Mouse (Mus musculus) intestine, embryonic 14.5 days (tissue): ENCODE data around the gene Otogl. TPM values are rescaled to one million over a fixed set of nuclear protein-coding genes. Genes with fewer than 3 reads are reported as not detected.

Source experiments
- ATAC-seq: fragments of 200-750 bp; cut with Nextera tagmentation; replicated peaks from 2 replicates; pipeline ENCODE4 v1.8.0; 2017; ENCODE audit warnings: low read depth, moderate number of reproducible peaks, moderate TSS enrichment, moderate library complexity; ENCODE audit not compliant: low FRiP score, low TSS enrichment
- DNase-seq: peaks from one replicate; pipeline ENCODE4 v3.0.0-alpha.2; 2018; ENCODE audit warnings: low spot score
- H3K27ac ChIP-seq: fragments of 300-500 bp; sonication (generic); 2 replicates; pipeline ENCODE4 v1.5.1; 2014; ENCODE audit warnings: low read depth, mild to moderate bottlenecking, control low read depth
- H3K27me3 ChIP-seq: fragments of 300-500 bp; sonication (generic); replicated peaks from 2 replicates; pipeline ENCODE4 v1.6.1; 2014; ENCODE audit warnings: low read length, control low read depth; ENCODE audit not compliant: control insufficient read depth, insufficient read depth
- H3K36me3 ChIP-seq: fragments of 300-500 bp; sonication (generic); 2 replicates; pipeline ENCODE4 v1.6.1; 2014; ENCODE audit warnings: low read length, control low read depth; ENCODE audit not compliant: control insufficient read depth, insufficient read depth
- H3K4me1 ChIP-seq: fragments of 300-500 bp; sonication (generic); replicated peaks from 2 replicates; pipeline ENCODE4 v1.6.1; 2014; ENCODE audit warnings: low read length, control low read depth, mixed read lengths; ENCODE audit not compliant: control insufficient read depth, insufficient read depth
- H3K4me2 ChIP-seq: fragments of 300-500 bp; sonication (generic); 2 replicates; pipeline ENCODE4 v1.6.1; 2014; ENCODE audit warnings: low read length
- H3K4me3 ChIP-seq: fragments of 300-500 bp; sonication (generic); 2 replicates; pipeline ENCODE4 v1.5.1; 2014; ENCODE audit warnings: low read depth, low read length, control low read depth, mixed read lengths
- H3K9ac ChIP-seq: fragments of 300-500 bp; sonication (generic); 2 replicates; pipeline ENCODE4 v1.6.1; 2014; ENCODE audit warnings: mild to moderate bottlenecking, low read length
- H3K9me3 ChIP-seq: fragments of 300-500 bp; sonication (generic); 2 replicates; pipeline ENCODE4 v1.6.1; 2016; ENCODE audit warnings: low read length, control low read depth; ENCODE audit not compliant: control insufficient read depth
- WGBS: fragments of 180-500 bp; shearing (Covaris S2); extraction: QIAGEN DNeasy Blood & Tissue Kit; methylation state at CpG from one replicate; pipeline ENCODE4 v1.1.7; 2014; 5-methylcytosine and 5-hydroxymethylcytosine counted together
- polyA plus RNA-seq: library from polyadenylated mRNA; unstranded; fragments of >200 nt; fragmentation: Nextera tagmentation; extraction: Ambion mirVana; gene quantifications from 2 replicates; pipeline ENCODE4 v1.2.1, GENCODE M21; 2014

Otogl gene
- polyA plus RNA-seq, 1 experiment from 2014 or later = 0.31 TPM

DNA sequence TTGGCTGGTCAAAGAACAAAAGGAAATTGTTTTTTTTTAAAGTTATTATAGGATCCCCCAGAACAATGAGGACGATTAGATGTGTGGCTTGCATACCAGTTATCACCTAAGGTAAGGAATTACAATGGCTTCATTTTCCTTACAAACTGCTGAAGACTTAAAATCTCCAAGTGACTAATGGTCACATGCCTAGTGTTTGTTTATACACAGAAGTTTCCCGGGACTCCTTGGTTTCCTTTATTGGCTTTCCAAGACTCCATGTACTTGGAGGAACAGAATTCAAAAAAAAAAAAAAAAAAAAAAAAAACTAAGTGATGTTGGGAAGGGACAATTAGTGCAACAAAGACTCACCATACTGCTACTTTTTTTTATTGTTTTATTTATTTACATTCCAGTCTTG is 11.9 kb upstream of the Otogl start:
- H3K4me3 ChIP-seq = no peak overlapping the region
- H3K4me2 ChIP-seq = no peak overlapping the region
- no peak overlapping the region for H3K27ac ChIP-seq
- ATAC-seq = no peak
- H3K9ac ChIP-seq = no peak overlapping the region
- 44% methylated on average over 2 of the region's 2 CpGs for WGBS
- no peaks in the 10 kb centered on the region for H3K9me3 ChIP-seq
- DNase-seq = no peak
- H3K27me3 ChIP-seq = no peaks in the 10 kb centered on the region
- H3K36me3 ChIP-seq = no peaks in the 10 kb centered on the region
- no peaks in the 10 kb centered on the region; the same call in 1 of the 2 replicates for H3K4me1 ChIP-seq

DNA sequence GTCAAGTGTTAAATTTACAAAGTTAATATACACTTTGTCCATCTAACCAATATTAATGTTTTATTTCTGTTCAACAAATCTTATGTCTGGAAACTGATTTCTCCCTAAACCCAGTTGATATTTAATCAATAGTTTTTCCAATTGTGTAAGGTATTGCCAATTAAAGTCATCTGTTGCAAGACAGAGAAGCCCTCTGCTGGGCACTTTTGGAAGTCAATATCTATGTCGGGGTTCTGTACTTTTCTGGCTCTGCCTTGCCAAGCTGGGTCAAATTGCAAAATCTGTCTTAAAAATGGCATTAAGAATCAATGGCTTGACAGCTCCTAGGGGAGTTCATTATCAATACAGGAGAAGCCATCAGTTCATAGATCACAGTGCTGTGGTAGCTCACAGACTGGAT is 10.8 kb upstream of the Otogl start:
- DNase-seq (no peak), ATAC-seq (no peak)
- H3K27me3 ChIP-seq = no peaks in the 10 kb centered on the region
- H3K9ac ChIP-seq = no peak overlapping the region
- no peak overlapping the region for H3K27ac ChIP-seq
- no peak overlapping the region for H3K4me2 ChIP-seq
- no peak overlapping the region for H3K4me3 ChIP-seq
- WGBS = 19% methylated on average over 1 of the region's 1 CpGs
- no peaks in the 10 kb centered on the region; the same call in 1 of the 2 replicates for H3K4me1 ChIP-seq
- H3K9me3 ChIP-seq = peaks cover 4% of the 10 kb centered on the region; the same call in 1 of the 2 replicates
- no peaks in the 10 kb centered on the region for H3K36me3 ChIP-seq

DNA sequence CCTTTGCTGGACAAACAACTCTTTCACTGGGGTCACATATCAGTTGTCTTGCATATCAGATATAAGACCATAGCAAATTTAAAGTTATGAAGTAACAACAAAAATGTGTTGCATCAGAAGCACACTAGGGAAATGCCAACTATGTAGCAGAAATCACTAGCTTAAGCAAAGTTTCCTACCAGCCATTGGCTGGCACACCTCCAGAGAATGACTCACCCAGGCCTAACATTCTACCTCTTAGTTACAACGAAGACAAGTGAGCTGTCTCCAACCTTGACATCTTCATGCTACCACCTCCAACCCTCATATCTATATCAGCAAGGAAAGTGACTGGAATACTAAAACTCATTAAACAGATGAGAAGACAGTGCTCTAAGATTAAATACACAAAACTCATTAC is 9.6 kb upstream of the Otogl start:
- no peaks in the 10 kb centered on the region for H3K27me3 ChIP-seq
- no peak overlapping the region for H3K4me2 ChIP-seq
- H3K36me3 ChIP-seq = no peaks in the 10 kb centered on the region
- 21% methylated on average over 1 of the region's 1 CpGs for WGBS
- ATAC-seq (no peak), DNase-seq (no peak)
- no peak overlapping the region for H3K27ac ChIP-seq
- H3K4me1 ChIP-seq = no peaks in the 10 kb centered on the region; the same call in 1 of the 2 replicates
- H3K9ac ChIP-seq = no peak overlapping the region
- H3K4me3 ChIP-seq = no peak overlapping the region
- H3K9me3 ChIP-seq = peaks cover 4% of the 10 kb centered on the region; the same call in 1 of the 2 replicates

DNA sequence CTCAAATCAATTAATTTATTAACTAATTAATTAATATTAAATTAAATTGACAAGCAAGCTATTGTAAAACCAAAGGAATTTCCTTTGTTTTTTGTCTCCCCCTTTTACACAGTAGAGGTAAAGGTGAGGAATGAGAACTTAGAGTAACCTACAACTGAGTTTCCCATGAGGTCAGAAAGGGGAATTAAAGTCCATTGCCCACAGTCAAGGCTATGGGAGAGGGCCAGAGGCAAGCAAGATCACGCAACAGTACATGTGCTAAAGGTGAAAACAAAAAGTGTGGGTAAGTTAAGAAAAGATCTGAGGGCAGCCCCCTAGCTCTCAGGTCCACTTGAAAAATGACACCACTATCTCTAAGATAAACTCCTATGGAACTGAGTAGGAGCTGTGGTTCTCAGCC is 9.2 kb upstream of the Otogl start:
- Histone ChIP-seq H3K27me3 (no peaks in the 10 kb centered on the region), H3K4me1 (no peaks in the 10 kb centered on the region; the same call in 1 of the 2 replicates), H3K9me3 (peaks cover 4% of the 10 kb centered on the region; the same call in 1 of the 2 replicates), H3K9ac (no peak overlapping the region), H3K36me3 (no peaks in the 10 kb centered on the region), H3K27ac (no peak overlapping the region), H3K4me3 (no peak overlapping the region), H3K4me2 (no peak overlapping the region)
- ATAC-seq (no peak), DNase-seq (no peak)
- WGBS = 90% methylated on average over 1 of the region's 1 CpGs

DNA sequence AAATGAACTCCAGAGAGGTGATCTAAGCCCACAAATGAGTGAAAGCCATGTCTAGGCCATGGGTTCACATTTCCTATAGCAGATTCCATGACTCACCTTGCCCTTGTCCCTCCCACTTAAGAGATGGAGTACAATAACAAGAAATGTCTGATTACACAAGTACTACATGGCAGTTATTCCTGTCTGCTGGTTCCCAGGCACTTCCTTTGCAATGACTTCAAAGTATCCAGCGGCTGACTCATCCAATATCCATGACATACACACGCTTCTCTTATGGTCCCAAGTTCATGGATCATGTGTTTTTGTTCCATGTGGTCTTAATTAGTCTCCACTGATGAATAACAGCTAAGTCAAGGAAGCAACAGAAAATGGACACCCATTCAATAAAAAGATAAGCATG is 1.1 kb upstream of the Otogl start:
- Histone ChIP-seq H3K4me2 (no peak overlapping the region), H3K27me3 (no peaks in the 10 kb centered on the region), H3K4me3 (no peak overlapping the region), H3K4me1 (no peaks in the 10 kb centered on the region), H3K9ac (no peak overlapping the region), H3K27ac (no peak overlapping the region), H3K36me3 (no peaks in the 10 kb centered on the region), H3K9me3 (peaks cover 2% of the 10 kb centered on the region; the same call in 1 of the 2 replicates)
- no peak for ATAC-seq
- 77% methylated on average over 2 of the region's 2 CpGs for WGBS
- DNase-seq = no peak

DNA sequence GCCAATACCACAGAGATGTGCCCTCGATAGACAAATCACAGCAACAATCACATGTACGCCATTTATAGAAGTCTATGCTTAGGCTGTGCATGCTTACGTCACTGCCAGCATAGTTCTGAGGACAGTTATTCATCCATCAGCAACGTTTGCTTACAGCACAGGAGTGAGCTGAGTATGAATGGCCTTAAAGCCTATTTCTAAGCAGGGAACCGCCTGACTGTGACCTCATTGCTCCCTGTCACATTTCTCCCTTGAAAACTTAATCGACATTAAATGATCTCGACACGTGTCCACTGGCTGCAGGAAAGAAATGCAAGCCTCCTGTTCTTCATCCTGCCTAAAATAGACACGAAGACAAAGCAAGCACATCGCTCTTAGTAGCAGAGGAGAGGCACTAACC is 5.5 kb downstream of the Otogl start:
- no peak for DNase-seq
- H3K27ac ChIP-seq = peak overlapping the region; percentile 51
- no peak overlapping the region for H3K9ac ChIP-seq
- peaks cover 18% of the 10 kb centered on the region; the same call in 1 of the 2 replicates for H3K4me1 ChIP-seq
- H3K9me3 ChIP-seq = no peaks in the 10 kb centered on the region
- no peak overlapping the region for H3K4me2 ChIP-seq
- H3K27me3 ChIP-seq = no peaks in the 10 kb centered on the region
- WGBS = 52% methylated on average over 10 of the region's 10 CpGs
- ATAC-seq = no peak
- no peaks in the 10 kb centered on the region for H3K36me3 ChIP-seq
- no peak overlapping the region for H3K4me3 ChIP-seq

DNA sequence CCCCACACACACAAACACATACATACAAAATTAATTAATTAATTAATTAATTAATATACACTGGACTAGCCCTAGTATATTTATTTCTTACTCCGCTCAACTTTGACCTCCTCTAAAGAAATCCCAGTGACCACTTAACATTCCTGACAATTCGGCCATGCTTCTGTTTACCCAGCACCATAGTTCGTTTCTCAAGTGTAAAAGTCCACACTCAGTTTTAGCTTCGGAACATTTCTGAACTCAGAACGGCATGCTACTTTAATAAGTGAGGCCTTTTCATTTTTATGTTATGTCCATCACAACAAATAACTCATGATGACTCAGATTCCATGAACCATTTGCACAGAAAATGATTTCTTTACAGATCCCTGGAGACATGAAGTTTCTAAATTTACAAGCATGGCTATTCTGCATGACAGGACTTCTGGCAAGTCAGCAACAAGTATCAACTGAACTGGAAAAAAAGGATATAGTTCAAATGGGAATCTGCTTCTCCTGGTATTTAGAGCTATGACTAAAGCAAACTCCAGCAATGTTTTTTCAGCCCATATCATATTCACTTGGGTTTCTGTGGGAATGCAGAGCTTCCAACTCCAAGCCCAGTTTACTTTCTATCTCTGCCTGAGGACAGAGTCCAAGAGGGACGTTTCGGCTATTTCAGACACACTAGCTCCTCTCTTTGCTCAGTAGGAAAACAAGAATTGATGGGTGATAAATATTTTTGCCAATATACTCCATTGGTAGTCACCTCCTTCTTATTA is 6.5 kb downstream of the Otogl start:
- Histone ChIP-seq H3K4me3 (no peak overlapping the region), H3K4me2 (no peak overlapping the region), H3K27me3 (no peaks in the 10 kb centered on the region), H3K27ac (peak overlapping the region; percentile 51; the same call in 1 of the 2 replicates), H3K4me1 (peaks cover 19% of the 10 kb centered on the region; the same call in 1 of the 2 replicates), H3K36me3 (no peaks in the 10 kb centered on the region), H3K9me3 (no peaks in the 10 kb centered on the region), H3K9ac (no peak overlapping the region)
- 47% methylated on average over 7 of the region's 7 CpGs for WGBS
- DNase-seq (no peak), ATAC-seq (no peak)

DNA sequence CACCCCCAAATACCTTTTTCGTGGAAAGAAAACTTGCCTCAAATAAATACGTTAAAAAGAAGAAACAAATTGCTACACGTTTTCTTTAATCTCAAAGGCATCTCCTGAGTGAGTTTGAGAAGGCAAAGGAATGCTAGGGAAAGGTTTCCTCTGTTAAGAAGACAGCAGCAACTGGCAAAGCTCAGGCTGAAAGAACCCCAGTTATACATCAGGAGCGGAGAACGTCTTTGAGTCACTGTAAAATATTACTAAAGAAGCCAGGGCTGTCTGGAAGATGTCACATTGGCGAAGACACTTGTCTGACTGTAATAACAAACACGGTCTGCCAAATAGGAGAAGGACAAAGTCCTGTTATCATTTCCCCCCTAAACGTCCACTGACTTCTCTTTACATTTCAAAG is 10.0 kb downstream of the Otogl start:
- WGBS = 27% methylated on average over 8 of the region's 8 CpGs
- Histone ChIP-seq H3K4me1 (peaks cover 24% of the 10 kb centered on the region; the same call in 1 of the 2 replicates), H3K9ac (no peak overlapping the region), H3K4me2 (peak overlapping the region; percentile 31), H3K27ac (peak overlapping the region; percentile 82), H3K27me3 (no peaks in the 10 kb centered on the region), H3K4me3 (no peak overlapping the region), H3K9me3 (no peaks in the 10 kb centered on the region), H3K36me3 (no peaks in the 10 kb centered on the region)
- ATAC-seq = peak; percentile 62; the same call in 1 of the 2 replicates
- DNase-seq = no peak
